Mouse (Mus musculus) urinary bladder, postnatal 25 days (tissue): Measurements from ENCODE around the gene Trat1.

Experiments used
- DNase-seq: peaks from one replicate; pipeline ENCODE4 v3.0.0; 2022; ENCODE audit warnings: low spot score

The Trat1 gene

GRCm38 (mm10) chr16:48719679-48720078 is 52.1 kb downstream of the Trat1 start:
- DNase-seq = no peak

GRCm38 (mm10) chr16:48716343-48716742 is 55.5 kb downstream of the Trat1 start:
- no peak for DNase-seq

GRCm38 (mm10) chr16:48701896-48702295 is 69.9 kb downstream of the Trat1 start:
- no peak for DNase-seq
